Mouse (Mus musculus) hindbrain, embryonic 14.5 days (tissue): ENCODE data around the gene Dpf3. TPM values are rescaled to one million over a fixed set of nuclear protein-coding genes. Genes with fewer than 3 reads are reported as not detected.
A peak's percentile ranks its signal among the peaks of the same experiment; 100 is the strongest.

Experiments
- ATAC-seq: fragments of 200-750 bp; cut with Nextera tagmentation; 2 replicates; pipeline ENCODE4 v1.8.0; 2017; ENCODE audit warnings: moderate number of reproducible peaks, mild to moderate bottlenecking, moderate TSS enrichment, moderate library complexity; ENCODE audit not compliant: low FRiP score
- DNase-seq: peaks from one replicate; pipeline ENCODE4 v3.0.0-alpha.2; 2015; ENCODE audit warnings: low spot score
- H3K27ac ChIP-seq: fragments of 300-500 bp; sonication (generic); 2 replicates; pipeline ENCODE4 v1.5.1; 2014; ENCODE audit warnings: mild to moderate bottlenecking, moderate library complexity
- H3K27me3 ChIP-seq: fragments of 300-500 bp; sonication (generic); 2 replicates; pipeline ENCODE4 v1.6.1; 2014; ENCODE audit warnings: mild to moderate bottlenecking, low read length, mixed read lengths; ENCODE audit not compliant: control insufficient read depth, insufficient read depth
- H3K36me3 ChIP-seq: fragments of 300-500 bp; sonication (generic); replicated peaks from 2 replicates; pipeline ENCODE4 v1.6.1; 2014; ENCODE audit not compliant: control insufficient read depth, insufficient read depth
- H3K4me1 ChIP-seq: fragments of 300-500 bp; sonication (generic); replicated peaks from 2 replicates; pipeline ENCODE4 v1.6.1; 2014; ENCODE audit warnings: antibody characterized with exemption, low read length, mixed read lengths; ENCODE audit not compliant: control insufficient read depth, insufficient read depth
- H3K4me2 ChIP-seq: fragments of 300-500 bp; sonication (generic); replicated peaks from 2 replicates; pipeline ENCODE4 v1.6.1; 2014; ENCODE audit warnings: mild to moderate bottlenecking, moderate library complexity
- H3K4me3 ChIP-seq: fragments of 300-500 bp; sonication (generic); replicated peaks from 2 replicates; pipeline ENCODE4 v1.5.1; 2014; ENCODE audit warnings: mild to moderate bottlenecking, low read length
- H3K9ac ChIP-seq: fragments of 300-500 bp; sonication (generic); 2 replicates; pipeline ENCODE4 v1.6.1; 2014
- H3K9me3 ChIP-seq: fragments of 300-500 bp; sonication (generic); 2 replicates; pipeline ENCODE4 v1.6.1; 2016; ENCODE audit warnings: low read length; ENCODE audit not compliant: control insufficient read depth
- WGBS: fragments of 180-500 bp; shearing (Covaris S2); extraction: QIAGEN DNeasy Blood & Tissue Kit; methylation state at CpG from one replicate; pipeline ENCODE4 v1.1.7; 2014; 5-methylcytosine and 5-hydroxymethylcytosine counted together
- polyA plus RNA-seq: library from polyadenylated mRNA; unstranded; fragments of >200 nt; fragmentation: Nextera tagmentation; extraction: Ambion mirVana; gene quantifications from 2 replicates; pipeline ENCODE4 v1.2.1, GENCODE M21; 2014

Dpf3 gene
- polyA plus RNA-seq, 1 experiment from 2014 or later, result 23.9 TPM

DNA sequence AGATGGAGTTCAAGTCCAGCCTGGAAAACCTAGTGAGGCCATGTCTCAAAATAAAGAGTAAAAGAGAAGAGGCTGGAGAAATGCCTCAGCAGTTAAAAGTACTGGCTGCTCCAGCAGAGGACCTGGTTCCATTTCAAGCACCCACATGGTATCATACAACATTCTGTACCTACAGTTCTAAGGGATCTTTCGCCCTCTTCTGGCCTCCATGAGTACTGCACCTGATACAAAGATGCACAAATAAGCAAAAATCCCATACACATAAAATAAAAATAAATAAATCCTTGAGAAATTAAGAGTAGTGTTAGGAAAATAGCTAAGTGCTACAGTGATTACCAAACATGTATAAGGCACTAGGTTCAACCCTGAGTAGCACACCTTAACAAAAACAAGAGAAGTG lies 4.1 kb upstream of the Dpf3 start:
- 48% methylated on average over 1 of the region's 1 CpGs for WGBS
- no peak overlapping the region for H3K27ac ChIP-seq
- H3K36me3 ChIP-seq, result no peaks in the 10 kb centered on the region
- no peaks in the 10 kb centered on the region for H3K27me3 ChIP-seq
- H3K4me1 ChIP-seq, result peaks cover 15% of the 10 kb centered on the region
- no peak overlapping the region for H3K4me2 ChIP-seq
- ATAC-seq, result no peak
- no peak overlapping the region for H3K9ac ChIP-seq
- no peaks in the 10 kb centered on the region for H3K9me3 ChIP-seq
- DNase-seq, result no peak
- no peak overlapping the region for H3K4me3 ChIP-seq

DNA sequence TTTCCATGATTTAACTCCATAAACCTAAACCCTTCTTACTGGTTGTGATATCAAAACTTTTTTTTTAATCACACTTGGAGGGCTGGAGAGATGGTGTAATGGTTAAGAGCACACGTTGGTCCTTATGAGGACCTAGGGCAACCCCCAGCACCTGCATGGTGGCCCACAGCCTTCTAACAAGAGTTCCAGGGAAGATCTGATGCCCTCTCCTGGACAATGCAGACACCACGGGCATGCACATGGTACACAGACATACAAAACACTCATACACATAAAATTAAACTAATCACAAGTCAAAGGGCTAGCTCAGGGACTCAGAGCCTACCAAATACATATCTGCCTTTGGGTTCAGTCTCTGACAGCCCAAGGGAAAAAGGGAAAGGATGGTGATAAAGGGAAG lies 2.2 kb upstream of the Dpf3 start:
- no peaks in the 10 kb centered on the region for H3K9me3 ChIP-seq
- no peak overlapping the region for H3K9ac ChIP-seq
- H3K36me3 ChIP-seq, result no peaks in the 10 kb centered on the region
- H3K27ac ChIP-seq, result no peak overlapping the region
- peaks cover 17% of the 10 kb centered on the region for H3K4me1 ChIP-seq
- H3K27me3 ChIP-seq, result no peaks in the 10 kb centered on the region
- ATAC-seq (no peak), DNase-seq (no peak)
- no peak overlapping the region for H3K4me2 ChIP-seq
- WGBS, result 52% methylated on average over 2 of the region's 2 CpGs
- no peak overlapping the region for H3K4me3 ChIP-seq

DNA sequence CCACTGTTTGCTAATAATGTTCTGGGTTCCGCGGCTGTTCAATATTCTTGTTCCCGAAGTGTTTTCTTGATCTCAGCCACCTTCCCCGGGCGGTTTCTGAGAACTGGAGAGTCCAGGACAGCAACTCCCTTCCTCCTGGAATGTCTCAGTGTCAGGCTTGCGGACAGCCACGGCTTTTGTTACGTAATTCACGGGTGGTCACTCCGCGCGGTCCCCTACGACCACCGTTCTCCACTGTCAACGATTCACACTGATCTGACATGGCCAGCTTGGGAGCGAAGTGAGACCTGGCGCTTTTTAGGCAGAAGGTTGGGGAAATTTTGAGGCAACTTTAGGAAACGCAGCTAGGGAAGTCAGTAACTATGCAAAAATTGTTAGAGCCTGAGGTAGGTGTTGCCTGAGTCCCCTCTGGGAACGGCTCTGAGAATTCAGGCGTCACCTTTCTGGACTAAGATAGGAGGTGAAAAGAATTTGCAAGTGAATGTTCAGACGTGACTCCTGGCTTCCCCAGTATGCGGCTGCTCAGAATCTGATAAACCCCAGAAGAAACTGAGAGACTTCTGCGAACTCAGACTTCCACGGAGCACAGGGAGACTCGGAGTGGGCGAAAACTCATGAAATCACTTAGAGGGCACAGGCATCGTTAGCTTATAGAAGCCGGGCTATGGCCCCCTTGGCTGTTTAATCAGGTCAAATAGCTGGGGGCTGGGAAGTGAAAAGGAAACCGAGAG lies 860 bp upstream of the Dpf3 start:
- ATAC-seq (no peak), DNase-seq (no peak)
- WGBS, result under 1% methylated on average over 29 of the region's 29 CpGs
- Histone ChIP-seq H3K4me2 (peak overlapping the region; percentile 95), H3K9ac (peak overlapping the region; percentile 45), H3K9me3 (no peaks in the 10 kb centered on the region), H3K27me3 (no peaks in the 10 kb centered on the region), H3K27ac (0 out of 2 replicates have a peak overlapping the region, but pooled peaks have one; percentile 32), H3K4me3 (peak overlapping the region; percentile 75), H3K4me1 (peaks cover 22% of the 10 kb centered on the region), H3K36me3 (no peaks in the 10 kb centered on the region)

DNA sequence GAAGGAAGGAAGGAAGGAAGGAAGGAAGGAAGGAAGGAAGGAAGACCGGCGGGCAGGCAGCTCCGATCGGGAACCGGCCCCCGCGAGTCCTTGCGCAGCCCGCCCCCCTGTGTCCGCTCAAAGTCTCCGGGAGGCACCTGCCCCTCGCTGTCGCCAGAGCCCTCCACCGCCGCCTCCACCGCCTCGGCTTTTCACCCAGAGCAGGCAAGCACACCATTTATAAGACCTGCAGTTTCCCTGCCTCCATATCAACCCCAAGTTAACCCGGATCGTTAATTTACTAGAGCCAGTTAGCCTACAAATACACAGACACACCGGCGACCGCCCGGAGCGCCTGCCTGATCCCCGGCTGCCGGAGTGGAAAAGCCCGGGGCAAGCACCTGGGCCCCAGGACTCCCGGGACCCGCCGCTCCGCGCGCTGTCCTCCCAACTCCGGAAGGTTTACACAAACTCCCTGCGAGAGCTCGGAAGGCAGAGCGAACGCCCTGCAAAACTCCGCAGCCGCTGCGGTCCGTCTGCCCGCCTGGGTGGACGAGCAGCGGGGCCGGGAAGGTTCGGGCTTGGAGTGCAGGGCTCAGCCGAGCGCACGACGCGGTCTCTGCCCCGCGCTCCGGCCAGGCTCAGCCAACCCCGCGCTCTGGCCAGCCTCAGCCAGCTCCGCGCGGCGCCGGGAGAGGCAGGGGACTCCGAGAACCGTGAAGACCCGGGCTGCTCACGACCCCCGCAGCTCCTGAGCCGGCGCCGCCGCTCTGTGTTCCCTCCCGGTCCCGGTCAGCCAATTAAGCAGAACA lies 650 bp downstream of the Dpf3 start:
- H3K27me3 ChIP-seq, result no peaks in the 10 kb centered on the region
- H3K4me2 ChIP-seq, result peak overlapping the region; percentile 95
- peak overlapping the region; percentile 73 for H3K9ac ChIP-seq
- H3K4me1 ChIP-seq, result peaks cover 22% of the 10 kb centered on the region
- H3K4me3 ChIP-seq, result peak overlapping the region; percentile 75
- under 1% methylated on average over 66 of the region's 73 CpGs for WGBS
- H3K9me3 ChIP-seq, result no peaks in the 10 kb centered on the region
- H3K36me3 ChIP-seq, result no peaks in the 10 kb centered on the region
- H3K27ac ChIP-seq, result peak overlapping the region; percentile 89
- DNase-seq (peak; percentile 39), ATAC-seq (peak; percentile 54)

DNA sequence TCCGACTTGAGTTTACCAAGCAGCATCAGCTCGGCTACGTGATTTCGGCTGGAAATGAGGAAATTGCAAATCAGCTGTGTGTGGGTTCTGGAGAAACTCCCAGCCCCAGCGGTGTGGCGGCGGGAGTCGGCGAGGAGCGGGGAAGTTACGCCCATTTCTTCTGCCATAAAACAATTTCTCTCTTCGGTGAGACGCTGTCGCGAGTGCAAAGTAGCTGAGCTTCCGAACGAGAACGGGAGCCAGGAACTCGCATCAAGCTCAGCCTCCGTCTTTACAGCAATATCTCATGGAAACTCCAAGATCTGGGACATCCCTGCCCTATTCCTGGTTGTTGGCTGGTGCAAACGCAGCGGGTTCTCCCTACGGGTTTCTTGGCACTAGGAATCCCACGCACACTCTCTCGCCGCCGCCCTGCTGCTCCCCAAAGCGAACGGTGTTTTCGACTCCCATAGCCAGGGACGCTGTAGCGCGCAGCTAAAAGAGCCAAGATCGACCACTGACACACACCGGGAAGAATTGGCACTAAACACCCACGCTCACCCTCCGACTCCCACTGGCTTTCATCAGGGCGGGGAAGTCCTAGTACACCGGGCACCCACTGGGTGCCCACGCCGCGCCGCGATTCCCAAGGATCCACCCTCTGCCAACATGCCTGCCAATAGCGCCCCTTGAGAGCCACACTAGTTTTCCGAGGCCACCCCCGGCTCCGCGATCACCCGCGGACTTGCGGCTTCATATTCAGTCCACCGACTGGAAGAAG lies 1.4 kb downstream of the Dpf3 start:
- under 1% methylated on average over 53 of the region's 53 CpGs for WGBS
- H3K4me3 ChIP-seq, result peak overlapping the region; percentile 75
- peaks cover 22% of the 10 kb centered on the region for H3K4me1 ChIP-seq
- H3K9me3 ChIP-seq, result no peaks in the 10 kb centered on the region
- no peaks in the 10 kb centered on the region for H3K27me3 ChIP-seq
- H3K27ac ChIP-seq, result peak overlapping the region; percentile 89
- H3K36me3 ChIP-seq, result no peaks in the 10 kb centered on the region
- DNase-seq (peak; percentile 61), ATAC-seq (no peak)
- H3K4me2 ChIP-seq, result peak overlapping the region; percentile 95
- peak overlapping the region; percentile 73 for H3K9ac ChIP-seq

DNA sequence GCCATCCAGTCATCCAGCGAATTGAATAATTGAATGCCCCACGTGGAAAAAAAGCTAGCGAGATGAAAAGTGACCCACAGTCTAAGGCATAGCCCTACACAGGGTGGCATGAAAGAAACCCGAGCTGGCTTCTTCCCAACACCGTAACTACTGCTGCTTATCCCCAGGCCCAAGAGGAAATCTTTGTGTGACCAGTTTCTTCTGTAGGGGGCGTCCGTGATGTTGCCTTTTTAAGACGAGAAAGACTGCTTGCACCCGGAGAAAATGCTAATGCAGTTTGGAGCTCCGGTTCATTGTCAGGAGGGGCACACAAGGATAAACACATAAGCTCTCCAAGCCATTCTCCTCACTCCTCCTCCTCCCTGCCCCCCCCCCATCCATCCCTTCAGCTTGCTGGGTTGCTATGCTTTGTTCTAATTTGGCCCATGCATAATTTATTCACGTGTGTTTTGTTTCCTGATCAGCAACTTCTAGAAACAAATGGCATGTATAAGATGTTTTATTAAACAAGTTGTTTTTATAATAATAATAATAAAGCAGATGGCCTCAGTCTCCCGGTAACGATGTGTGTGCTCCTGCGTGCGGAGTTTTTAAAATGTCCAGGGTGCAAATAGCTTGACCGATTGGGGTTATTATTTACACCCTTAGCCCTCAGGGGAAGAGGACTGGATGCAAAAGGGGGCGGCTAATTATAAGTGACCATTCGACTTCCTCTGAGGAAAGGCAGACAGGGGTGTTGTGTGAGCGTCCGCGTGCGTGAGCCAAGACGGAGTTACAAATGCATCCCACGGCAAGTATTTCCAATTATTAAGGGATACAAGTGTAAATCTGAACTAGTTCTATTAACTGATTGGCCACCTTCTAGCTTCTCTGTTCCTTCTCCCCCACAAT lies 2.4 kb downstream of the Dpf3 start:
- Histone ChIP-seq H3K9me3 (no peaks in the 10 kb centered on the region), H3K27me3 (no peaks in the 10 kb centered on the region), H3K4me1 (peaks cover 22% of the 10 kb centered on the region), H3K9ac (peak overlapping the region; percentile 73), H3K4me2 (peak overlapping the region; percentile 95), H3K36me3 (no peaks in the 10 kb centered on the region), H3K4me3 (peak overlapping the region; percentile 75), H3K27ac (peak overlapping the region; percentile 89)
- ATAC-seq (no peak), DNase-seq (peak; percentile 62)
- under 1% methylated on average over 24 of the region's 24 CpGs for WGBS

DNA sequence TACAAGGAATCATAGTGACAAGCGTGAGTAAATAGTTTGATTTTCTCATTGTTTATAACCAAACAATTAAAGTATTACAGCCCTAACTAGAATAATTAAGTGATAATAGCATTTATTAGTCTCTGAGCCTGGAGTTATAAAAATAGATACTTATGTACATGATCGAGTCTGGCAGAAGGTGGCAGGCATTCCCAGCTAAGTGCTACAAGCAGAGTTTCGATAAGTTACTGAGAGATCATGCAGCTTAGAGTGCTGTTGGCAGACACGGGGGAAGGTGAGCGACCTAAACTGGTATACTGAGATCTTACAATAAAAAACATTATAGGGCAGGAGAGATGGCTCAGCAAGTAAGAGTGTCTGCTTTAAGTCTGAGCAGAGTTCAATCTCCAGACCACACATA lies 3.9 kb downstream of the Dpf3 start:
- no peaks in the 10 kb centered on the region for H3K9me3 ChIP-seq
- no peaks in the 10 kb centered on the region for H3K27me3 ChIP-seq
- no peak overlapping the region for H3K4me3 ChIP-seq
- no peak overlapping the region for H3K9ac ChIP-seq
- H3K4me2 ChIP-seq, result no peak overlapping the region
- peaks cover 15% of the 10 kb centered on the region for H3K4me1 ChIP-seq
- WGBS, result 76% methylated on average over 5 of the region's 5 CpGs
- ATAC-seq, result no peak
- no peak overlapping the region for H3K27ac ChIP-seq
- DNase-seq, result no peak
- no peaks in the 10 kb centered on the region for H3K36me3 ChIP-seq

DNA sequence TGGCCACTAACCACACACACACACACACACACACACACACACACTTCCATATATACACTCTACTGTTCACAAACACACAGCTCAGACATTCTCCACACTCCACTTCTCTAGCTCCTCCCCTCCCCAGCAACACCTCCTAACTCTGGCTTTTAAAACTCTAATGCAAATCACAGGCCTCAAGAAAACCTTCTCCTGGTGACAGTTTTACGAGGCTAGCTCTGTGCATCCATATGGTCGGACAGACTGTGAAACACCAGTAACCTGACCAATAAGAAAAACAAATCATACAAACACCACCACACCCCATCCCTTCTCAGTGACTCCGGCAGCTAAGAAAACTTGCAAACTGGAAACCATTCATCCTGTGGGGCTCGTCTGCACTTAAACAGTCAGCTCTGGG lies 6.1 kb downstream of the Dpf3 start:
- DNase-seq, result no peak
- 78% methylated on average over 4 of the region's 4 CpGs for WGBS
- Histone ChIP-seq H3K36me3 (no peaks in the 10 kb centered on the region), H3K27ac (no peak overlapping the region), H3K9me3 (no peaks in the 10 kb centered on the region), H3K9ac (no peak overlapping the region), H3K4me2 (no peak overlapping the region), H3K4me3 (no peak overlapping the region), H3K4me1 (peaks cover 13% of the 10 kb centered on the region), H3K27me3 (no peaks in the 10 kb centered on the region)
- no peak for ATAC-seq
